Comparison of ENCODE assay signal across 10 mouse cellular contexts in genomic region chr9:94091658-94092225, GRCm38 (mm10).
DNase-seq lines count a peak whose midpoint lies in the region; ATAC-seq and TF ChIP-seq lines count a peak whose summit lies in the region.
"Had no signal": no experiment of that assay in that cellular context is flagged by ENCODE, and none has a peak within 500 bp of the region (broad histone marks: within the 10 kb centered on the region; RNA-seq: fewer than 3 reads in every experiment).

No protein-coding gene starts in this region.

- TF ChIP-seq CTCF in liver, adult 2 months (IDR thresholded peaks at IDR 0.05; ENCODE audit: low read depth, low read length), result no peak
- no peak for TF ChIP-seq CTCF in liver, postnatal 0 days (IDR thresholded peaks at IDR 0.05; ENCODE audit: low read depth)

- no peaks in the 10 kb centered on the region for H3K27me3 ChIP-seq in liver, adult 2 months (ENCODE audit: control insufficient read depth, insufficient read depth, low read length)
- no peaks in the 10 kb centered on the region for H3K27me3 ChIP-seq in liver, embryonic 11.5 days (replicated peaks; ENCODE audit: control insufficient read depth, insufficient read depth, low read length)
- H3K27me3 ChIP-seq in forebrain, embryonic 10.5 days (ENCODE audit: poor library complexity, severe bottlenecking), result no peaks in the 10 kb centered on the region
- no peaks in the 10 kb centered on the region for H3K27me3 ChIP-seq in liver, postnatal 0 days (ENCODE audit: insufficient read depth, low read length)

- no peak for TF ChIP-seq POLR2A in liver, adult 2 months (IDR thresholded peaks at IDR 0.05; ENCODE audit: extremely low read depth, insufficient read depth, low read length)

- no peak for ATAC-seq in liver, embryonic 11.5 days (replicated peaks; ENCODE audit: low FRiP score)
- ATAC-seq in liver, postnatal 0 days, result no peak

- peak; percentile 45 for DNase-seq in liver, adult 2 months (ENCODE audit: extremely low read depth, low read depth, low spot score)
- DNase-seq in liver, embryonic 11.5 days (ENCODE audit: low spot score), result no peak
- peak; percentile 18 for DNase-seq in forebrain, embryonic 10.5 days (ENCODE audit: extremely low spot score, low spot score)
- peak; percentile 30 for DNase-seq in lung, postnatal 10 days
- DNase-seq in retina, postnatal 1 day, result peak; percentile 26
- DNase-seq in spleen, postnatal 4 days (ENCODE audit: low spot score in 2 of 2), result no peak
- DNase-seq in liver, postnatal 0 days, result no peak
- no peak for DNase-seq in liver
- DNase-seq: gastrocnemius, adult 2 months; kidney, adult 8-10 months had no signal

- H3K4me1 ChIP-seq in liver, adult 2 months (ENCODE audit: control insufficient read depth, insufficient read depth, low read length), result no peaks in the 10 kb centered on the region
- H3K4me1 ChIP-seq in liver, embryonic 11.5 days (replicated peaks; ENCODE audit: control insufficient read depth, insufficient read depth, low read length), result no peaks in the 10 kb centered on the region
- peaks cover 13% of the 10 kb centered on the region for H3K4me1 ChIP-seq in forebrain, embryonic 10.5 days
- no peaks in the 10 kb centered on the region for H3K4me1 ChIP-seq in liver, postnatal 0 days (ENCODE audit: insufficient read depth)

- H3K27ac ChIP-seq in liver, adult 2 months (replicated peaks; ENCODE audit: insufficient read depth, low read depth, low read length), result no peak overlapping the region
- no peak overlapping the region for H3K27ac ChIP-seq in liver, embryonic 11.5 days (ENCODE audit: low read depth, low read length)
- H3K27ac ChIP-seq in forebrain, embryonic 10.5 days, result no peak overlapping the region
- no peak overlapping the region for H3K27ac ChIP-seq in liver, postnatal 0 days (ENCODE audit: low read depth)
- H3K27ac ChIP-seq: gastrocnemius, adult 2 months had no signal

- H3K9me3 ChIP-seq in liver, embryonic 11.5 days (ENCODE audit: control insufficient read depth, low read length), result no peaks in the 10 kb centered on the region
- no peaks in the 10 kb centered on the region for H3K9me3 ChIP-seq in forebrain, embryonic 10.5 days
- no peaks in the 10 kb centered on the region for H3K9me3 ChIP-seq in liver, postnatal 0 days (ENCODE audit: low read length)

- WGBS in liver, adult 2 months, result 60% methylated on average over 7 of the region's 7 CpGs
- 69% methylated on average over 7 of the region's 7 CpGs for WGBS in liver, embryonic 11.5 days
- 38% methylated on average over 7 of the region's 7 CpGs for WGBS in forebrain, embryonic 10.5 days
- WGBS in liver, postnatal 0 days (ENCODE audit: insufficient replicate concordance), result 54% methylated on average over 7 of the region's 7 CpGs

- no peak overlapping the region for H3K4me2 ChIP-seq in liver, embryonic 11.5 days
- no peak overlapping the region for H3K4me2 ChIP-seq in liver, postnatal 0 days (ENCODE audit: low read depth, low read length)

- H3K79me2 ChIP-seq in liver, adult 2 months (ENCODE audit: control insufficient read depth, insufficient read depth, low read length), result no peaks in the 10 kb centered on the region

- no peaks in the 10 kb centered on the region for H3K36me3 ChIP-seq in liver, adult 2 months (ENCODE audit: control insufficient read depth, insufficient read depth, low read length)
- no peaks in the 10 kb centered on the region for H3K36me3 ChIP-seq in liver, embryonic 11.5 days (ENCODE audit: control insufficient read depth, insufficient read depth, low read length)
- no peaks in the 10 kb centered on the region for H3K36me3 ChIP-seq in forebrain, embryonic 10.5 days (replicated peaks)
- H3K36me3 ChIP-seq in liver, postnatal 0 days (replicated peaks; ENCODE audit: insufficient read depth, low read length), result no peaks in the 10 kb centered on the region

- H3K4me3 ChIP-seq in liver, adult 2 months (ENCODE audit: insufficient read depth, low read depth, low read length), result no peak overlapping the region
- no peak overlapping the region for H3K4me3 ChIP-seq in liver, embryonic 11.5 days (ENCODE audit: low read depth, low read length)
- peak overlapping the region; percentile 14; the same call in 1 of the 2 replicates for H3K4me3 ChIP-seq in forebrain, embryonic 10.5 days
- H3K4me3 ChIP-seq in liver, postnatal 0 days (ENCODE audit: low read depth, low read length), result no peak overlapping the region
- H3K4me3 ChIP-seq: gastrocnemius, adult 2 months had no signal

- no peak overlapping the region for H3K9ac ChIP-seq in liver, adult 2 months (ENCODE audit: low read depth, low read length)
- no peak overlapping the region for H3K9ac ChIP-seq in liver, embryonic 11.5 days (ENCODE audit: low read depth, low read length)
- H3K9ac ChIP-seq in liver, postnatal 0 days (replicated peaks), result no peak overlapping the region

- TF ChIP-seq EP300 in liver, postnatal 0 days (IDR thresholded peaks at IDR 0.05; ENCODE audit: low read depth), result no peak

Comparison
In these comparisons a context has a peak if more than half of its experiments do, and no peak if none do; other contexts are left out.
1. DNase-seq: peak in liver, adult 2 months (single experiment), forebrain, embryonic 10.5 days (single experiment), lung, postnatal 10 days (single experiment) and retina, postnatal 1 day (single experiment); none in liver, embryonic 11.5 days (single experiment), spleen, postnatal 4 days (0 of 2), liver, postnatal 0 days (single experiment) and liver (single experiment).